Mouse (Mus musculus): ENCODE measurements around the gene Bmp6. TPM values are rescaled to one million over a fixed set of nuclear protein-coding genes. Genes with fewer than 3 reads are reported as not detected.

The Bmp6 gene
- polyA plus RNA-seq, 1 experiment from 2014 or later: 2.2 TPM

GRCm38 (mm10) chr13:38516582-38516981 is 171.7 kb downstream of the Bmp6 start:
- Histone ChIP-seq H3K4me3 (ENCODE audit: low read length) (no peak overlapping the region), H3K27me3 (ENCODE audit: insufficient read depth, low read length) (no peaks in the 10 kb centered on the region), H3K27ac (ENCODE audit: low read length) (no peak overlapping the region), H3K9me3 (ENCODE audit: low read length) (no peaks in the 10 kb centered on the region), H3K4me1 (ENCODE audit: insufficient read depth, low read length) (peaks cover 7% of the 10 kb centered on the region; the same call in 1 of the 2 replicates), H3K36me3 (ENCODE audit: insufficient read depth, low read length) (peaks cover 76% of the 10 kb centered on the region), H3K4me2 (replicated peaks; ENCODE audit: low read depth, low read length) (no peak overlapping the region), H3K9ac (replicated peaks; ENCODE audit: low read length) (no peak overlapping the region)
- WGBS: 95% methylated on average over 11 of the region's 11 CpGs
- no peak for ATAC-seq (ENCODE audit: low FRiP score, low TSS enrichment)

GRCm38 (mm10) chr13:38520299-38520698 is 175.4 kb downstream of the Bmp6 start:
- 93% methylated on average over 11 of the region's 11 CpGs for WGBS
- H3K9me3 ChIP-seq (ENCODE audit: low read length): no peaks in the 10 kb centered on the region
- ATAC-seq (ENCODE audit: low FRiP score, low TSS enrichment): no peak

GRCm38 (mm10) chr13:38522056-38522654 is 177.2 kb downstream of the Bmp6 start:
- no peak overlapping the region for H3K4me3 ChIP-seq (ENCODE audit: low read length)
- 74% methylated on average over 4 of the region's 4 CpGs for WGBS
- peaks cover 48% of the 10 kb centered on the region for H3K36me3 ChIP-seq (ENCODE audit: insufficient read depth, low read length)
- no peak overlapping the region for H3K9ac ChIP-seq (replicated peaks; ENCODE audit: low read length)
- no peaks in the 10 kb centered on the region for H3K9me3 ChIP-seq (ENCODE audit: low read length)
- no peaks in the 10 kb centered on the region for H3K27me3 ChIP-seq (ENCODE audit: insufficient read depth, low read length)
- H3K4me1 ChIP-seq (ENCODE audit: insufficient read depth, low read length): peaks cover 17% of the 10 kb centered on the region
- no peak overlapping the region for H3K4me2 ChIP-seq (replicated peaks; ENCODE audit: low read depth, low read length)
- no peak overlapping the region for H3K27ac ChIP-seq (ENCODE audit: low read length)
- no peak for ATAC-seq (ENCODE audit: low FRiP score, low TSS enrichment)

More at GRCm38 (mm10) chr13:38520299-38520698, 175.4 kb downstream of the Bmp6 start:
- H3K4me1 ChIP-seq (ENCODE audit: insufficient read depth, low read length): peaks cover 6% of the 10 kb centered on the region; the same call in 1 of the 2 replicates
- no peaks in the 10 kb centered on the region for H3K27me3 ChIP-seq (ENCODE audit: insufficient read depth, low read length)
- H3K36me3 ChIP-seq (ENCODE audit: insufficient read depth, low read length): peaks cover 56% of the 10 kb centered on the region
- no peak overlapping the region for H3K4me3 ChIP-seq (ENCODE audit: low read length)
- no peak overlapping the region for H3K27ac ChIP-seq (ENCODE audit: low read length)
- H3K4me2 ChIP-seq (replicated peaks; ENCODE audit: low read depth, low read length): no peak overlapping the region
- H3K9ac ChIP-seq (replicated peaks; ENCODE audit: low read length): no peak overlapping the region

GRCm38 (mm10) chr13:38523231-38523630 is 178.3 kb downstream of the Bmp6 start:
- Histone ChIP-seq H3K4me1 (ENCODE audit: insufficient read depth, low read length) (peaks cover 17% of the 10 kb centered on the region), H3K27ac (ENCODE audit: low read length) (no peak overlapping the region), H3K4me3 (ENCODE audit: low read length) (no peak overlapping the region), H3K36me3 (ENCODE audit: insufficient read depth, low read length) (peaks cover 39% of the 10 kb centered on the region), H3K27me3 (ENCODE audit: insufficient read depth, low read length) (no peaks in the 10 kb centered on the region), H3K9me3 (ENCODE audit: low read length) (no peaks in the 10 kb centered on the region), H3K9ac (replicated peaks; ENCODE audit: low read length) (no peak overlapping the region), H3K4me2 (replicated peaks; ENCODE audit: low read depth, low read length) (no peak overlapping the region)
- WGBS: 92% methylated on average over 11 of the region's 11 CpGs
- ATAC-seq (ENCODE audit: low FRiP score, low TSS enrichment): no peak

GRCm38 (mm10) chr13:38525261-38525660 is 180.4 kb downstream of the Bmp6 start:
- H3K4me2 ChIP-seq (replicated peaks; ENCODE audit: low read depth, low read length): no peak overlapping the region
- ATAC-seq (ENCODE audit: low FRiP score, low TSS enrichment): no peak

GRCm38 (mm10) chr13:38526116-38526515 is 181.2 kb downstream of the Bmp6 start:
- peak overlapping the region; percentile 31; the same call in 1 of the 2 replicates for H3K9ac ChIP-seq (replicated peaks; ENCODE audit: low read length)
- ATAC-seq (ENCODE audit: low FRiP score, low TSS enrichment): no peak
- H3K9me3 ChIP-seq (ENCODE audit: low read length): no peaks in the 10 kb centered on the region
- H3K36me3 ChIP-seq (ENCODE audit: insufficient read depth, low read length): peaks cover 15% of the 10 kb centered on the region
- H3K4me2 ChIP-seq (replicated peaks; ENCODE audit: low read depth, low read length): peak overlapping the region; percentile 78
- peak overlapping the region; percentile 95; the same call in 1 of the 2 replicates for H3K27ac ChIP-seq (ENCODE audit: low read length)
- no peaks in the 10 kb centered on the region for H3K27me3 ChIP-seq (ENCODE audit: insufficient read depth, low read length)
- peaks cover 25% of the 10 kb centered on the region for H3K4me1 ChIP-seq (ENCODE audit: insufficient read depth, low read length)
- peak overlapping the region; percentile 88 for H3K4me3 ChIP-seq (ENCODE audit: low read length)
- WGBS: 78% methylated on average over 2 of the region's 2 CpGs

More at GRCm38 (mm10) chr13:38525261-38525660, 180.4 kb downstream of the Bmp6 start:
- Histone ChIP-seq H3K9ac (replicated peaks; ENCODE audit: low read length) (no peak overlapping the region), H3K36me3 (ENCODE audit: insufficient read depth, low read length) (peaks cover 20% of the 10 kb centered on the region), H3K27me3 (ENCODE audit: insufficient read depth, low read length) (no peaks in the 10 kb centered on the region), H3K27ac (ENCODE audit: low read length) (no peak overlapping the region), H3K4me3 (ENCODE audit: low read length) (no peak overlapping the region), H3K4me1 (ENCODE audit: insufficient read depth, low read length) (peaks cover 25% of the 10 kb centered on the region), H3K9me3 (ENCODE audit: low read length) (no peaks in the 10 kb centered on the region)
- WGBS: 87% methylated on average over 3 of the region's 3 CpGs

GRCm38 (mm10) chr13:38527041-38527796 is 182.3 kb downstream of the Bmp6 start:
- ATAC-seq (ENCODE audit: low FRiP score, low TSS enrichment): peak; percentile 40
- H3K4me2 ChIP-seq (replicated peaks; ENCODE audit: low read depth, low read length): peak overlapping the region; percentile 78
- peaks cover 25% of the 10 kb centered on the region for H3K4me1 ChIP-seq (ENCODE audit: insufficient read depth, low read length)
- H3K36me3 ChIP-seq (ENCODE audit: insufficient read depth, low read length): peaks cover 9% of the 10 kb centered on the region
- no peaks in the 10 kb centered on the region for H3K9me3 ChIP-seq (ENCODE audit: low read length)
- no peaks in the 10 kb centered on the region for H3K27me3 ChIP-seq (ENCODE audit: insufficient read depth, low read length)
- WGBS: 8% methylated on average over 15 of the region's 15 CpGs
- H3K9ac ChIP-seq (replicated peaks; ENCODE audit: low read length): peak overlapping the region; percentile 91
- H3K4me3 ChIP-seq (ENCODE audit: low read length): peak overlapping the region; percentile 88
- peak overlapping the region; percentile 95 for H3K27ac ChIP-seq (ENCODE audit: low read length)

- WGBS: under 1% methylated on average over 84 of the region's 87 CpGs
- ATAC-seq (ENCODE audit: low FRiP score, low TSS enrichment): peak; percentile 93
- H3K4me2 ChIP-seq (replicated peaks; ENCODE audit: low read depth, low read length): peak overlapping the region; percentile 78
- peaks cover 6% of the 10 kb centered on the region for H3K36me3 ChIP-seq (ENCODE audit: insufficient read depth, low read length)
- peak overlapping the region; percentile 88 for H3K4me3 ChIP-seq (ENCODE audit: low read length)
- H3K27me3 ChIP-seq (ENCODE audit: insufficient read depth, low read length): no peaks in the 10 kb centered on the region
- peaks cover 25% of the 10 kb centered on the region for H3K4me1 ChIP-seq (ENCODE audit: insufficient read depth, low read length)
- peak overlapping the region; percentile 91 for H3K9ac ChIP-seq (replicated peaks; ENCODE audit: low read length)
- H3K9me3 ChIP-seq (ENCODE audit: low read length): no peaks in the 10 kb centered on the region
- peak overlapping the region; percentile 95 for H3K27ac ChIP-seq (ENCODE audit: low read length)
These were observed 183.1 kb downstream of the Bmp6 start for GRCm38 (mm10) chr13:38527797-38528650.

GRCm38 (mm10) chr13:38528687-38529294 is 183.9 kb downstream of the Bmp6 start, which contains the start of gene Txndc5:
Gene Txndc5 (minus strand): TSS chr13:38528824.
- Histone ChIP-seq H3K27ac (ENCODE audit: low read length) (peak within 1 kb of the TSS; percentile 95), H3K9me3 (ENCODE audit: low read length) (no peaks in the 10 kb centered on the region), H3K4me2 (replicated peaks; ENCODE audit: low read depth, low read length) (peak within 1 kb of the TSS; percentile 78), H3K9ac (replicated peaks; ENCODE audit: low read length) (peak within 1 kb of the TSS; percentile 91), H3K27me3 (ENCODE audit: insufficient read depth, low read length) (no peaks in the 10 kb centered on the region), H3K36me3 (ENCODE audit: insufficient read depth, low read length) (peaks cover 2% of the 10 kb centered on the region; the same call in 1 of the 2 replicates), H3K4me3 (ENCODE audit: low read length) (peak within 1 kb of the TSS; percentile 88), H3K4me1 (ENCODE audit: insufficient read depth, low read length) (peaks cover 25% of the 10 kb centered on the region)
- ATAC-seq (ENCODE audit: low FRiP score, low TSS enrichment): no peak
- WGBS: 49% methylated on average over 9 of the region's 9 CpGs

Data from kidney, embryonic 16.5 days (tissue).